Mouse (Mus musculus): ENCODE measurements around the gene Arhgdib.

GRCm38 (mm10) chr6:136913384-136914126, 28.1 kb downstream of the Arhgdib start:
- no peak for TF ChIP-seq ZNF384 (IDR thresholded peaks at IDR 0.05; ENCODE audit: low read depth, low read length)
- no peak for TF ChIP-seq CHD2 (IDR thresholded peaks at IDR 0.05; ENCODE audit: low read depth, low read length)

Measured in ES-E14 (cell line).